Mouse (Mus musculus) G1E (cell line): ENCODE results near the gene Tmub2.

Experiments
- CTCF ChIP-seq: IDR thresholded peaks from 2 replicates; pipeline ENCODE4 v1.5.1; 2012; ENCODE audit warnings: low read depth, low read length, inconsistent platforms, mixed read lengths
- GATA1 ChIP-seq: IDR thresholded peaks from 2 replicates; pipeline ENCODE4 v1.6.1; 2012; ENCODE audit warnings: borderline replicate concordance, low read length, inconsistent platforms, mixed read lengths
- POLR2AphosphoS5 ChIP-seq: IDR thresholded peaks from 2 replicates; pipeline ENCODE4 v1.6.1; 2012; ENCODE audit warnings: low read depth, low read length, inconsistent platforms; ENCODE audit not compliant: insufficient replicate concordance
- TAL1 ChIP-seq: conservative IDR thresholded peaks from 2 replicates; pipeline ENCODE4 v1.6.1; 2012; ENCODE audit warnings: low read depth, low read length, inconsistent platforms, mixed read lengths

- TF ChIP-seq CTCF (no peak), GATA1 (no peak), TAL1 (no peak), POLR2AphosphoS5 (no peak)
Observed at GRCm38 (mm10) chr11:102312586-102312985, 27.9 kb downstream of the Tmub2 start.
